Mouse (Mus musculus) cerebellum, adult (tissue): ENCODE data around the gene Rpl5.
A peak's percentile ranks its signal among the peaks of the same experiment; 100 is the strongest.
"Not testable (repeated sequence)": the region's sequence is repeated elsewhere in the genome, so short reads cannot be mapped to it uniquely, and the experiment has no call there.

Experiments
- ATAC-seq: cut with Nextera tagmentation; 2 replicates; pipeline ENCODE4 v1.9.2; 2017; ENCODE audit warnings: mild to moderate bottlenecking, moderate library complexity, mixed read lengths; ENCODE audit not compliant: insufficient number of reproducible peaks, low FRiP score, low TSS enrichment

Gene Rpl5

DNA sequence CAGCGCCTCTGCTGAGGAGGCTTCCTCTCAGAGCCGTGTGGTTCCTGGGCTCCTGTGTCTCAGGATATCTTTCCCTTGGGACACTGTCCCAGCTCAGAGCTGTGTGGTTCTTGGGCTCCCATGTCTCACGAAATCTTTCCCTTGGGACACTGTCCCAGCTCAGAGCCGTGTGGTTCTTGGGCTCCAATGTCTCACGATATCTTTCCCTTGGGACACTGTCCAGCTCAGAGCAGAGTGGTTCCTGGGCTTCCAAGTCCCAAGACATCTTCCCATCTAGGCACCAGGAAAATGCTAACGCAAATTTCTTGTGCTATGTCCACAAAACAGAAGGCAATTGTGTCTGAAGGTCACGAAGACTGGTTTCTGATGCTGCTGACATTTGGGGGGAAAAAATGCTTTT is 5.6 kb upstream of the Rpl5 start:
- ATAC-seq = no peak

DNA sequence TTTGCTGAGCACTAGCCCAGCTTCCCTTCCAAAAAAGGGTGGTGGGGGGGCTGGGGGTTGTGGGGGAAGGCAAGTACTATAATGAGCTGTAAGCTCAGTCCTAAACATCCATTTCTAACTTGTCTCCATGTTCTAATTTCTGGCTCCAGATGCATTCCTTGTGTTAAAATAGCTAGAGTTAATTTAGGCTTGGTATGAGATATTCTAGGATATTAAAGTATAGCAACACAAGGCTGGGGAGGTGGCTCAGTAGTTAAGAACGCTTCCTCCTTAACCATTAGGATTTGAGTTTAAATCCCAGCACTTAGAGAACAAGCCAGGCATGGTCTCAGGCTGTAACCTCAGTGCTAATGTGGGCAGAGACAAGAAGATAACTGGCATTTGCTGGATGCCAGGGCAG is 4.0 kb upstream of the Rpl5 start:
- no peak for ATAC-seq

DNA sequence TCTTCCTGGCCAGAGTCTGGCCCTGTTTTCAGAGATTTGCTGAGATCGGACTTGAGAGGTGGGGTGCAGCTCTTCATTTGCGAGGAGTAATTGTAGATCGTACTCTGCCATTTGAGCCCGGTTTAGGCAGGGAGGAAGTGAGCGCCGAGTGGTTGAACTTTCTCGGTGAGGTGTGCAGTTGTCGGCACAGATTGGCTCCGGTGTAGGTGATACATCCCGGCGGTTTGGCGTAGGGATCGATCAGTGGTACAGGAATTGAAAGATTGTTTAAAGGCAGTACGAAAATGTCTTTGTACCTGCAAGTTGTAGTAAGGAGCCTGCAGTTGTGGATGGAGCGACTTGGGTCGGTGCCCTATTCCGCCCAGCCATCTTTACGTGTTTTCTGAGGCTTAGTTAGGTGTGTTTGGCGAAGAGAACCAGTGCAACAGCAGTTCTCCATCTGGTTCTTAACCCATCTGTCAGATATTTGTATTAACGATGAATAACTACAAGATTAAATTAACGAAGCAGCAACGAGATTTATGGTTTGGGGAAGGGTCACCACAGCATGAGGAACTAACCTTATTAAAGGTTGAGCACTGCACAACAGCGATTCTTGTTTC is 813 bp downstream of the Rpl5 start:
- ATAC-seq = no peak

DNA sequence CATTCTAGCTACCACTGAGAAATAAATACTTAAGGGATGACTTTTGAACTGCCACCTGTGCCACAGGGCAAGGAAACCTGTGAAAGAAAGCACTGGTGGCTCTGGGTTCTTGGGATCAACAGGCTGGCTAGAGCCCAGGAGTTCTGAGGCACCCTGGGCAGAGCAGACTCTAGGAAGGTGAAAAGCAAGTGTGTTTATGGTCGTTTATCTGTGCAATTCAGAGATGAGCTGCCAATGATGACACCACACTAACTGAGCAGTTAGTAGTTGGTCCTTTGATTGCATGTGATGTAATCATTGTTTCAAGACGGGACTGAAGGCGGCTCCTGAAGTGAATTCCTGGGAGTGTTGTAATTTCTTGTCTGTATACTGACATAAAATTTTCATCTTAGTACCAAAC is 4.0 kb downstream of the Rpl5 start:
- ATAC-seq = no peak

DNA sequence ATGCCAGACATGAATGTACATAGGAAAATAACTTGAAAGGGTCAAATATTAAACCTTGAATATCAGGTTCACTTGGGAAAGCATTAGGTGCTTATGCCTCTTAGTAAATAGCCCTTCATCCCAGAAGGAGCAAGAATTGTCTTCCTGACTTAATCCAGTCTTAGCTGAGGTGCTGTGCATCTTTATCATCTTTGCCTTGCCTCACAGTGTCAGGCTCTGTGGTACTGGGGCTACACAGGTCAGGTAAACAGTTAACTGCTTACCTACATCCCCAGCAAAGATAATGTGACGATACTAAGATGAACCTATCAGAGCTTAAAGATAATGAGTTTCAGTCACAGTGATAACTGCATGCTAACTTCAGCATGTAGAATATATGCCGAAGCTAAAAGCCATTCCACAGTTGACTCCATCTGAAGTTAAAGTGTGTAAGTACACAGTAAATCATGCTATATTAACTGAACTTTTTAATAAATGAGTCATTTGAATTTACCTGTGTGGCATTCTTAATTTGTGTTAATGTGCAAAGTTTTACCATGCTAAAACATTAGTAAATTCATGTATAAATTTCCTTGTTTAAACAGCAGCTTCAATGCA is 8.3 kb downstream of the Rpl5 start:
- ATAC-seq = no peak

- ATAC-seq = no peak
These were observed 9.4 kb downstream of the Rpl5 start for GRCm38 (mm10) chr5:107909668-107910067.

DNA sequence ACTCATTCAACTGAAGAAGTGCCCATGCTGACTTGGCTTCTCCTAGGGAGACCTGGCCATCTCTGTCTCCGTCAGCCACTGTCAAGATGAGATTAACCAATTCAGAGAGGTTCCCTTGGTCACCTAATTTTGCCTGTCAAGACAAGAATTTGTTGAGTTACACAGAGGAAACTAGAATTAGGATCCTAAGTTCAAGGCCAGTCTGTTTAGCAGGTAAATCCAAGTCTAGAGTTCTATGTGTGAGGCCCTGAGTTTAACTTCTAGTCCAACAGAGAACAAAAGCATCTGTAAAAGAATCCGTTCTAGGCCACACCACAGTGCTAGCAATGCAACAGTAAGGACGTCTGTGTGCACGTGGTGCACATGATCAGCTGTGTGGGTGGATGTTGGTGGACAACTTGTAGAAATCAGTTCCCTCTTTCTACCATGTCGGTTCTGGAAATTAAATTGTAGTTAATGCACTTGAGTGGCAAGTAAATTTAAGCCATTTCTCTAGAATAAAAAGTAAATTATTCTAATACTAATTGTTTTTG is 9.8 kb downstream of the Rpl5 start:
- no peak for ATAC-seq

DNA sequence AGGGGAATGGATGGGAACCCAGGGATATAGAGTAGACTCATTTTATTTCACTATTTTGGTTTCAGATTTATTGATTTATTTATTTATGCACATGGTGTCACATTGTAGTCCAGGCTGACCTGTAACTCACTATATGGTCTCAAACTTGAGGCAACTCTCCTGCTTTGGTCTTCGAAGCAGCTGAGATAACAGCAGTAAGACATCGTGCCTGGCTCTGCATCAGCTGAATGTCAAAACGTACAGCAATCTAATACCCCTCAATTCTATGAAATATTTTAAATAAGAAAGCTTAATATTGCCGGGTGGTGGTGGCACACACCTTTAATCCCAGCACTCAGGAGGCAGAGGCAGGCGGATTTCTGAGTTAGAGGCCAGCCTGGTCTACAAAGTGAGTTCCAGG is 10.7 kb downstream of the Rpl5 start:
- ATAC-seq = no peak

- no peak for ATAC-seq
These were observed 15.0 kb downstream of the Rpl5 start for GRCm38 (mm10) chr5:107915280-107915679.

GRCm38 (mm10) chr5:107921400-107922252 is 21.3 kb downstream of the Rpl5 start:
- ATAC-seq = peak; percentile 60; the same call in 1 of the 2 replicates

DNA sequence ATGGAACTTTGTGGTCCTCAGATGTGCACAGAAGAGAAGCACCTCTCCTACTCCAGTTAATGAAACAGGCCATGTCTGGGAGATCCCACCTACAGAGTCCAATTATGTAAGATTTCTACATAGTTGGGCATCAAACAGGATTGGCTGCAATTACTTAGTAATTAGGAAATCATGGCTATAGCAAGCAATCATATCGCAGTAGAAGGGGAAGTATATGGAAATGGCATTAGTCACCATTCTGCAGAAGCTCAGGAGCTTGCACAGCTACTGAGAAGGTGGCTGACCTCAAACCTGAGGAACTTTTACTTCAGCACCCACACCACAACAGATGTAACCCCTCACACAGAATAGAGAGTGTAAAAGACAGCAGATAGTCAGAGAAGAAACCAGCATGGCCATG is 22.5 kb downstream of the Rpl5 start:
- ATAC-seq = no peak

DNA sequence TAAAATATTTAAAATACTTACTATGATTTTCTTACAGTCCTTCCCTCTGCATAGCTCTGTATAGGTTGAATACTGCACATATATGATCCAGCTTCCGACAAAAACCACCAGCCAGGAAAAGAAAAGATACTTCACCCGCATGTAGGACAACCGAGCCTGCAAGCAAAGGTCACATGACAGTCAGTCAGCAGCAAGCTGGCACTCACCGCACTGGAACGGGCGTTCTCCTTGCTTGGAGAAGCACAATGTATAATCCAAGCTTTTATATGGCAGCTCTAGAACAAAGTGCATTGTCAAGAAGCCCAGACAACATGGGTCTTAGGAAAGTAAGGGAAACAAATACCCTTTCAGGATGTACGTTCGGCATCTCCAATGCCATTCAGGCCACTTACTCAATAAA is 24.3 kb downstream of the Rpl5 start:
- no peak for ATAC-seq

GRCm38 (mm10) chr5:107926550-107927249 is 26.4 kb downstream of the Rpl5 start:
- no peak for ATAC-seq

DNA sequence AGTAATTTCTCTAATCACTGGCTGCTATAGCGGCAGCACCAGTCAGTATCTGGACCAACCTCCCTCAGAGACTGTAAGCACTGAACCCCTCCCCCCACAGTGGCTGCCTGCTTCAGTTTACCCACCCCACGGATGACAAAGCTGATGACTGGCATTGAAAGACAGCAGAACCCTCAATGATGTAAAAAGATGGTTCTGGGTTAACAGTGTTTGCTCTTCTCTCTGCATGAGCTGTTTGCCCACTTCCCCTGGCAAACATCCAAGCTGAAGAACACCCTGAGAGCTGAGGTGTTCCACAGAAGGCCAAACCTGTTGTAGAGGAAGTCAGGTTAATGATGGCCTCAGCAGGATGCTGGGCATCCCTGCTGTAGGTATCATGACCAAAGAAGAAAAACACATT is 32.3 kb downstream of the Rpl5 start:
- peak; percentile 78 for ATAC-seq

- no peak for ATAC-seq
These were observed 33.1 kb downstream of the Rpl5 start for GRCm38 (mm10) chr5:107933202-107933974.

DNA sequence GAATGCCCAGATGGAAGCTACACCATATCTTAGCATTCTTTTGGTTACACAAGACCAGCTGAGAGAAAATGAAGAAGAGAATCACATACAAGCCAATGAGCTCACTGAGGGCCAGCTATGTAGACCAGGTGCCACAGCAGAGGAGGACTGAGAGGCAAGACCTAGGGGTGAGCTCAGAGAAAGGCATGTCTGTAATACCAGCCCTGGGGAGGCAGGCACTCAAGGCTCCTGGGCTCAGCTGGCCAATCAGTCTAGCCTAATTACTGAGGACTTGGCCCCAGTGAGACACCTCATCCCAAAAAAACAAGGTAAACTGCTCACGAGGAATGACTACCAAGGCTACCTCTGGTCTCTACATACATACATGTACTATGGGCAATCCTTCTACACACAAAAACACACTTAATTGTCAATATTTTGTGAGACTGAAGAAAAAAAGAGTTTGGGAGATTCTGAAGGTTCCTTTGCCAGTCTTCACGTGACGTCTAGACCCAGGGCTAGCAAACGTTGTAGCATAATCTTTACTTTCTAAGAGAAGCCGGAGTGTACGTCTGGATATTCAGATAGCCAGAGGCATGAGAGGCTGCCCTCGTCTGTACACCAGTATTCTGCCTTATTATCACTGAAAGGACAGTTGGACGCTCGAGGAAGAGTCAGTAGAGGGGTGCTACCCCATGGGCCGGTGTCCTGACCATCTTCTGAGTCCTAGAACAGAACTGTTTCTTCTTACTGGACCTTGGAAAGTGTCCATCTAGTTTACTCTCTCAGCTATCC is 34.7 kb downstream of the Rpl5 start:
- ATAC-seq = no peak

DNA sequence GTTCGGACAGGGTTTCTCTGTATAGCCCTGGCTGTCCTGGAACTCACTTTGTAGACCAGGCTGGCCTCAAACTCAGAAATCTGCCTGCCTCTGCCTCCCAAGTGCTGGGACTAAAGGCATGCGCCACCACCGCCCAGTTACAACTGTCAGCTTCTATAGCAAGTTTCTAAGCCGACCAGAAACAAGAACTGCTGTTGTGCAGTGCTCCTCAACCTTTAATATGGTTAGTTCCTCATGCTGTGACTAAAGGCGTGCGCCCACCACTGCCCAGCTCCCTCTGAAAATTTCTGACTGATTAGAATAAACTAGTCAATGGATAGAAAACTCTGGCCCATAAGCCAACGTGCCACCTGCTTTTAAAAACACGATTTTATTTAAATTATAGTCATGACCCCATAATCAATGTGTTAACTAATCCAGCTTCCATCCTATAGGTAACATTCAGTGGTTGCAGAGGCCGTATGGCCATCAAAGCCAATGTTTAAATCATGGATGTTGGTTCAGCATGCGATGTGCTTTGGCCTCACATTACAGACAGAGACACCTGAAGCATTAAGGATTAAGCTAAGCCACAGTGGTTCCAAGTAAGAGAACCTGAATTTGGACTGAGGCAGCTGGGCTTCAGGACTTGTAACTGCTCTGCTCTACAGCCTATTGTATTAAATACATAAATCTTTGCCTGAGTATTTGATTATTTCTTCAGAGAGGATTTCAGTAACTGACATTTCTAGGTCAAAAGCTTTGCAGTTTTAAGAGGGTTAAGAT is 36.5 kb downstream of the Rpl5 start:
- ATAC-seq = no peak

DNA sequence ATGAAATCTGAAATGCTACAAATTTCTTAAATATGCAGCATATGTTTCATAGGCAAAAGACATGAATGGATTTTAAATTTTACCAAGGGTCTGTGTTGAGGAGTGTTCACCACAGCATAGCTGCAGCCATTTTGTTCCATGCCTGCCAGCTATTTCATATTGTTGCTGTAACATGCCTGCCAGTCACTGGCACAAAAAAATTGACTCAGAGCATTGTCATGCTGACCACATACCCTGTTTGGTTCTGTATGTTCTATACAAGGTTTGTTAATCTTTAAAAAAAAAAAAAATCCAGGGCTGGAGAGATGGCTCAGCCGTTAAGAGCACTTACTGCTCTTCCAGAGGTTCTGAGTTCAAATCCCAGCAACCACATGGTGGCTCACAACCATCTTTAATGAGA is 38.2 kb downstream of the Rpl5 start:
- not testable (repeated sequence) for ATAC-seq

DNA sequence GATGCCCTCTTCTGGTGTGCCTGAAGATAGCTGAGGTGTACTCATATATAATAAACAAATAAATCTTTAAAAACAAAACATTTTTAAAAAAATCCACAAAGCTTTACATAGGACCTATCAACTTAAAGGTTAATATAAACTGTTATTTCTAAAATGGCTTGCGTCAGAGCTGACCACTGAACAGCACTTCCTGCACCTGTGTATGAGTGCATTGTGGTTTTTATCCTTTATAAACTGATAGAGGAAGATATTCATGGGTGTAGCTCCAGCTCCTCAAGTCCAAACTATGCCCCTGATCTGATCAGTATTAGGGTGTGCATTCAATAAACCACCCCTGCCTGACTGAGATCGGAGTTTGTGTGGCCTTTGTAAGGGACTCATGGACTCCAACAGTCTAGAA is 38.6 kb downstream of the Rpl5 start:
- no peak for ATAC-seq
